Mouse (Mus musculus) myocyte (in vitro differentiated cells): ENCODE data around the gene Atcay.

ENCODE experiments used
- E2F4 ChIP-seq: IDR thresholded peaks from one replicate; pipeline ENCODE4 v1.6.1; 2011; ENCODE audit warnings: mild to moderate bottlenecking, control low read depth, moderate library complexity; ENCODE audit not compliant: insufficient read depth
- MYOD1 ChIP-seq, 3 experiments: IDR thresholded peaks; one replicate each; pipeline ENCODE4 v1.6.1; 2011; ENCODE audit warnings: control low read depth in 2 of 3, low read depth in 2 of 3, mild to moderate bottlenecking in 2 of 3, moderate library complexity in 1 of 3; ENCODE audit not compliant: insufficient read length in 2 of 3, control insufficient read depth in 1 of 3
- POLR2A ChIP-seq: IDR thresholded peaks from one replicate; pipeline ENCODE4 v1.6.1; 2011; ENCODE audit warnings: low read depth, mild to moderate bottlenecking, control low read depth, moderate library complexity; ENCODE audit not compliant: insufficient read length
- POLR2AphosphoS2 ChIP-seq: IDR thresholded peaks from one replicate; pipeline ENCODE4 v1.6.1; 2011; ENCODE audit warnings: low read depth, control low read depth; ENCODE audit not compliant: insufficient read length
- SRF ChIP-seq: IDR thresholded peaks from one replicate; pipeline ENCODE4 v1.6.1; 2011; ENCODE audit warnings: low read depth; ENCODE audit not compliant: control insufficient read depth, insufficient read length
- TCF12 ChIP-seq: IDR thresholded peaks from one replicate; pipeline ENCODE4 v1.6.1; 2011; ENCODE audit warnings: mild to moderate bottlenecking, control low read depth; ENCODE audit not compliant: poor library complexity, insufficient read depth, severe bottlenecking

DNA sequence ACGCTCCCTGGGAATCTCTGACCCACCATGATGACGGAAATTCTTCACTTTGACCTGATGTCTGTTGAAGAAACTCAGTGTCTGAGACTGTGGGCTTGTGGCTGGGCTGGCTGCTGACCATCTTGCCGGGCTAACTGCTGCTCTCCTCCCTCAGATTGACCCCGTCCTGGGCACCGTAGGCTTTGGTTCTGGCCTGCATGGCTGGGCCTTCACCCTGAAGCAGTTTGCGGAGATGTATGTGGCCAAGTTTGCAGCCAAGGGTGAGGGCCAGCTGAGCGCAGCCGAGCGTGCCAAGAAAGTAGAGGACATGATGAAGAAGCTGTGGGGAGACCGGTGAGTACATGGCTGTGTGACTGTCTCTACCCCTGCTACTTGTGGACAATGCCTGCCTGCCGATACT, 51.7 kb downstream of the Atcay start:
- TF ChIP-seq E2F4 (no peak), POLR2A (peak; percentile 19), MYOD1 (IDR thresholded peaks at IDR 0.05; ENCODE audit: control insufficient read depth in 1 of 3, insufficient read length in 2 of 3, low read depth in 2 of 3) (no peak), POLR2AphosphoS2 (no peak), SRF (no peak), TCF12 (no peak)
